Mouse (Mus musculus): ENCODE data around the gene Flg2. TPM values are rescaled to one million over a fixed set of nuclear protein-coding genes. Genes with fewer than 3 reads are reported as not detected.

Flg2 gene
- total RNA-seq (2012; rRNA removed) = not detected in 2 replicates
- not detected for polyA plus RNA-seq (2012; ENCODE audit: insufficient read depth in 1 of 2, insufficient read length in 2 of 2, low read depth in 1 of 2, low replicate concordance in 2 of 2, missing spikeins in 1 of 2)

- Histone ChIP-seq H3K79me2 (ENCODE audit: control insufficient read depth, insufficient read depth, low read length, poor library complexity) (no peaks in the 10 kb centered on the region), H3K27me3 (ENCODE audit: control insufficient read depth in 1 of 2, insufficient read depth in 2 of 2, low read length in 2 of 2) (no peaks in the 10 kb centered on the region), H3K9me3 (replicated peaks; ENCODE audit: insufficient read depth, low read length) (no peaks in the 10 kb centered on the region), H3K36me3 (ENCODE audit: control insufficient read depth in 1 of 2, insufficient read depth in 2 of 2, low read length in 2 of 2) (no peaks in the 10 kb centered on the region), H3K9ac (ENCODE audit: control insufficient read depth, low read depth, low read length, poor library complexity, severe bottlenecking) (no peak within 1 kb of the TSS), H3K27ac (ENCODE audit: control insufficient read depth, low read depth, low read length) (no peak within 1 kb of the TSS), H3K4me1 (ENCODE audit: control insufficient read depth in 1 of 2, insufficient read depth in 2 of 2, low read length in 2 of 2) (no peaks in the 10 kb centered on the region), H3K4me3 (ENCODE audit: control insufficient read depth in 1 of 2, insufficient read depth in 1 of 2, low read depth in 2 of 2, low read length in 2 of 2) (no peak within 1 kb of the TSS)
- no peak for DNase-seq (ENCODE audit: low read depth, low spot score)
- TF ChIP-seq POLR2AphosphoS5 (IDR thresholded peaks at IDR 0.05; ENCODE audit: borderline replicate concordance, low read depth, low read length) = no peak
- no peak for TF ChIP-seq MAX (IDR thresholded peaks at IDR 0.05; ENCODE audit: low read length)
- TF ChIP-seq KAT2A (conservative IDR thresholded peaks at IDR 0.05; ENCODE audit: low read depth, low read length) = no peak
- no peak for TF ChIP-seq POLR2A (IDR thresholded peaks at IDR 0.05; ENCODE audit: control insufficient read depth in 1 of 2, insufficient read depth in 1 of 2, low read depth in 1 of 2, low read length in 2 of 2, poor library complexity in 1 of 2)
- TF ChIP-seq ELF1 (IDR thresholded peaks at IDR 0.05; ENCODE audit: low read depth, low read length) = no peak
- no peak for TF ChIP-seq UBTF (IDR thresholded peaks at IDR 0.05; ENCODE audit: borderline replicate concordance, insufficient read depth, low read depth, low read length)
- TF ChIP-seq TBP (IDR thresholded peaks at IDR 0.05; ENCODE audit: low read depth, low read length) = no peak
- TF ChIP-seq MEF2A (IDR thresholded peaks at IDR 0.05; ENCODE audit: extremely low read depth, insufficient replicate concordance, low read depth, low read length, poor library complexity, severe bottlenecking) = no peak
- TF ChIP-seq SMC3 (IDR thresholded peaks at IDR 0.05; ENCODE audit: low read depth, low read length) = no peak
- no peak for TF ChIP-seq ETS1 (IDR thresholded peaks at IDR 0.05; ENCODE audit: low read depth, low read length)
- TF ChIP-seq MXI1 (IDR thresholded peaks at IDR 0.05; ENCODE audit: low read depth, low read length) = no peak
- no peak for TF ChIP-seq BHLHE40 (IDR thresholded peaks at IDR 0.05; ENCODE audit: borderline replicate concordance, low read depth, low read length)
- no peak for TF ChIP-seq E2F4 (IDR thresholded peaks at IDR 0.05; ENCODE audit: borderline replicate concordance, low read depth, low read length)
- TF ChIP-seq CTCF (IDR thresholded peaks at IDR 0.05 in 2 of 3, conservative IDR thresholded peaks at IDR 0.05 in 1 of 3; ENCODE audit: control insufficient read depth in 1 of 3, insufficient read depth in 1 of 3, low read depth in 2 of 3, low read length in 3 of 3, poor library complexity in 1 of 3, severe bottlenecking in 1 of 3) = no peak
- no peak for TF ChIP-seq NRF1 (IDR thresholded peaks at IDR 0.05; ENCODE audit: insufficient read depth, low read depth, low read length, poor library complexity, severe bottlenecking)
- no peak for TF ChIP-seq POLR2AphosphoS2 (IDR thresholded peaks at IDR 0.05; ENCODE audit: low read length)
- TF ChIP-seq ZMIZ1 (IDR thresholded peaks at IDR 0.05; ENCODE audit: low read depth, low read length) = no peak
- TF ChIP-seq RAD21 (IDR thresholded peaks at IDR 0.05; ENCODE audit: low read depth, low read length) = no peak
- no peak for TF ChIP-seq MYB (IDR thresholded peaks at IDR 0.05; ENCODE audit: low read depth, low read length)
Observed at GRCm38 (mm10) chr3:93196978-93197377, at the start of gene Flg2. TSS of gene Flg2 (plus strand) at chr3:93197278.

GRCm38 (mm10) chr3:93162502-93162901 lies 34.6 kb upstream of the Flg2 start:
- Histone ChIP-seq H3K9me3 (replicated peaks; ENCODE audit: insufficient read depth, low read length) (no peaks in the 10 kb centered on the region), H3K4me3 (ENCODE audit: control insufficient read depth in 1 of 2, insufficient read depth in 1 of 2, low read depth in 2 of 2, low read length in 2 of 2) (no peak overlapping the region), H3K27me3 (ENCODE audit: control insufficient read depth in 1 of 2, insufficient read depth in 2 of 2, low read length in 2 of 2) (no peaks in the 10 kb centered on the region), H3K79me2 (ENCODE audit: control insufficient read depth, insufficient read depth, low read length, poor library complexity) (no peaks in the 10 kb centered on the region), H3K36me3 (ENCODE audit: control insufficient read depth in 1 of 2, insufficient read depth in 2 of 2, low read length in 2 of 2) (no peaks in the 10 kb centered on the region), H3K4me1 (ENCODE audit: control insufficient read depth in 1 of 2, insufficient read depth in 2 of 2, low read length in 2 of 2) (no peaks in the 10 kb centered on the region), H3K27ac (ENCODE audit: control insufficient read depth, low read depth, low read length) (no peak overlapping the region), H3K9ac (ENCODE audit: control insufficient read depth, low read depth, low read length, poor library complexity, severe bottlenecking) (no peak overlapping the region)
- no peak for TF ChIP-seq RAD21 (IDR thresholded peaks at IDR 0.05; ENCODE audit: low read depth, low read length)
- TF ChIP-seq MAZ (IDR thresholded peaks at IDR 0.05; ENCODE audit: low read depth, low read length) = no peak
- TF ChIP-seq HCFC1 (IDR thresholded peaks at IDR 0.05; ENCODE audit: low read depth, low read length) = no peak
- no peak for TF ChIP-seq MYC (IDR thresholded peaks at IDR 0.05; ENCODE audit: low read depth, low read length)
- TF ChIP-seq POLR2AphosphoS2 (IDR thresholded peaks at IDR 0.05; ENCODE audit: low read length) = no peak
- TF ChIP-seq RCOR1 (IDR thresholded peaks at IDR 0.05; ENCODE audit: low read depth, low read length) = no peak
- no peak for TF ChIP-seq CHD2 (IDR thresholded peaks at IDR 0.05; ENCODE audit: low read length)
- TF ChIP-seq CTCF (IDR thresholded peaks at IDR 0.05 in 2 of 3, conservative IDR thresholded peaks at IDR 0.05 in 1 of 3; ENCODE audit: control insufficient read depth in 1 of 3, insufficient read depth in 1 of 3, low read depth in 2 of 3, low read length in 3 of 3, poor library complexity in 1 of 3, severe bottlenecking in 1 of 3) = no peak
- TF ChIP-seq TAL1 (IDR thresholded peaks at IDR 0.05; ENCODE audit: low read length) = no peak
- no peak for TF ChIP-seq MXI1 (IDR thresholded peaks at IDR 0.05; ENCODE audit: low read depth, low read length)
- no peak for TF ChIP-seq SMC3 (IDR thresholded peaks at IDR 0.05; ENCODE audit: low read depth, low read length)
- TF ChIP-seq MAX (IDR thresholded peaks at IDR 0.05; ENCODE audit: low read length) = no peak
- TF ChIP-seq GABPA (IDR thresholded peaks at IDR 0.05; ENCODE audit: low read depth, low read length) = no peak
- no peak for DNase-seq (ENCODE audit: low read depth, low spot score)
